Mouse (Mus musculus) left cerebral cortex, adult 9 months (tissue): Measurements from ENCODE around the gene Gm4737.
"Not testable (repeated sequence)": the region's sequence is repeated elsewhere in the genome, so short reads cannot be mapped to it uniquely, and the experiment has no call there.

Experiments used
- DNase-seq, 2 experiments: peaks; one replicate each; pipeline ENCODE4 v3.0.0; 2022; ENCODE audit warnings: low spot score in 2 of 2

The Gm4737 gene

DNA sequence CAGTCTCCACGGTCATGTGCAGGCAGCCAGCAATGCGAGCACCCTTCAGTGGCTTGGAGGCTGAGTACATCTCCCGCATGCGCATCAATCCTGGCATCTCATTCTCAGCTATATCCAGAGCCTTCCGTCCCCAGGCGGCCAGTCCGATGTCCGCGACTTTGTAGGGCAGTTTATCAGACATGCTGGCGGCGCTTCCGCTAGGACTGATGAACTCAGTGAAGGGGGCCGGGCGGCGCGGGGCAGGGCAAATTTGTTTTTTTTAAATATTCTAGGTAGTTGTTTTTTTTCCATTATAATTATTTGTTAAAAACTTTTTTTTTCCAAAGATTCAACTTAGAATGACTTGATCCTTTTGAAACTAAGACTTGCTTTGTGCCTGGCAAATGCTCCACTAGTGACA is at the start of gene Gm4737:
Gm4737 (minus strand) TSS at position 246 of the 400 bp plus-strand sequence.
- not testable (repeated sequence) for DNase-seq

GRCm38 (mm10) chr16:46195792-46196191 is 40.9 kb upstream of the Gm4737 start:
- no peak for DNase-seq

- DNase-seq = no peak
Observed at GRCm38 (mm10) chr16:46183096-46183495, 28.2 kb upstream of the Gm4737 start.

GRCm38 (mm10) chr16:46178121-46178801 is 23.4 kb upstream of the Gm4737 start:
- DNase-seq = no peak

DNA sequence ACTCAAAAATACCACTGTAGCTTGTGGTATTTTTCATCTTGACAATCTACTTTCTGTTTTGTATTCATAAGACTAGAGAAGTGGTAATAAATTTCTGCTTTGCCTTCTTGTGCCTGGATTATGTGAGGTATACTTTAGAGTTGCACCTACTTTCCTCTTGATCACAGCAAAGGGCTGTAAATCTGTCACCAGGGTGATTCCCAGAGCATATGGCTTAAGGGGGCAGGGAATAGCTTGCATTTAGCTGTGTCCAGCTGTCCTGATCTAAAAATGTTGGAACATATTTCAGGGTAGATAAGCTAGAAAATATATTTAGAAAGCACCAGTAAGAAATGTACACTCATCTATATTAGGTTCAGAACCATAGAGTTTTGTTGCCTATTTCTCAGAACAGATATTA is 18.2 kb upstream of the Gm4737 start:
- peak in 1 of 2 experiments; percentile 8 for DNase-seq

- DNase-seq = no peak
Observed at GRCm38 (mm10) chr16:46166971-46167370, 12.1 kb upstream of the Gm4737 start.

DNA sequence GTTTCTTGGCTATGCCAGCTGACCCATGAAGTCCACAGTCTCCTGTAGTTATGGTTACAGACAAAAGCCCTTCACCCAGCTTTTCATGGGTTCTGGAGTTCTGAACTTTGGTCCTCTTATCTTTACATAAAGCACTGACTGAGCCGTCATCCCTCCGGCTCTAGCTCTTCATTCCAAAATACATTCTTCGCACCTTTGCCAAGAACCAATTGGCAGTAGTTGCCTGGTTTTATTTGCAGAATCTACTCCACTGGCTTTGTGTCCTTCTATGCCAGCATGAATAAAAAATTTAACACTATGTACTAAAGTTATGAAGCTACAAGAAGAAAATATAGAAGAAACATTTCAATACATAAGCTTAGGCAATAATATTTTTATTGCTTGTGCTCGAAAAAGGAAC is 10.4 kb upstream of the Gm4737 start:
- DNase-seq = no peak

- peak in 1 of 2 experiments; percentile 23 for DNase-seq
Observed at GRCm38 (mm10) chr16:46151141-46151540, 3.7 kb downstream of the Gm4737 start.

DNA sequence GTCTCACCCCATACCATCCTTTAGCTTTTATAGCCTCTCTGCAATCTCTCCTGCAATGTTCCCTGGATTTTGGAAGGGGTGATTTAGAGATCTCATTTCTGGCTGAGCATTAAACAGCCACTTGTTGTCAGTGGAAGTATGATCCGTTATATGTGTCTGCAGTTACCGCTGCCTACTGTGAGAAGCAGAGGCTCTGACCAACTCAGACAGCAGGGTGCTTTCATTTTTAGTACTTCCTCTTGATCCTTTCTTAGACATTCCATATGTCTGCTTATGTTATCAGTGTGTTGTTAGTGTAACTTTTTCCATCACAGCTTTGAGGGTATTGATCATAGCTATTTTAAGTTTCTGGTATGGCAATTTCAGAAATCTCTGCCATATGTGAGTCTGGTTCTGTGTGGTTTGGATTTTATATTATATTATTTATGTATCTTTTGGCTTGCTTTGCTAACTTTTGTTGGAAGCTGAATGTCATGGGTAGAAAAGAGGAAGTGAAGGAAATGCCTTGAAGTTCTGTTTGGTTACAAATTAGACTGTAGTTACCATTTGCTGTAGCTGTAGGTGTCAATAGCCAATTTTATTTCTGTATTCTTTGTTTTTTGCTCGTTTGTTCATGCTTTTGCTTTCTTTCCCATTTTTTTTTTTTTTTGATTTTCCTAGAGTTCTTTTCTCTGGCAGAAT is 6.1 kb downstream of the Gm4737 start:
- DNase-seq = peak in 1 of 2 experiments; percentile 3

- no peak for DNase-seq
Observed at GRCm38 (mm10) chr16:46146962-46147361, 7.9 kb downstream of the Gm4737 start.

GRCm38 (mm10) chr16:46122238-46122637 is 32.6 kb downstream of the Gm4737 start:
- no peak for DNase-seq

DNA sequence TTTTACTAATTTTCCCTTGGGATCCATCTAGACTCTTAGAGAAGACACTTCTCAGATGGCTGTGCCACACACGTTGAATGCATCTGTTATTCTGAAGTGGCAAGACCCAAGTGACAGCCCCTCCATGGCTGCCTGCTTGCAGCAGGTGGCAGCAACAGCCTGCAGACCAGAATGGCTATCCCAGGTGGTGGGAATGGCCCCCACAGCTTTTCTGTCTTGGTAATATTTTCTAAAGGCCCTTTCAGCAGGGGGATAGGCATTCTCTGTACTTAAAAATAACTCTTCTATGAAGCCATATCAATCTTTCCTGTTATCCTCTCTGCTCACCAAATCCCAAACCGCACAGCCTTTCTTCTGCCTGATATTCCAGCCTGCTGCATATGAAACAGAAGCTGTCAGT is 33.5 kb downstream of the Gm4737 start:
- peak in 1 of 2 experiments; percentile 24 for DNase-seq

DNA sequence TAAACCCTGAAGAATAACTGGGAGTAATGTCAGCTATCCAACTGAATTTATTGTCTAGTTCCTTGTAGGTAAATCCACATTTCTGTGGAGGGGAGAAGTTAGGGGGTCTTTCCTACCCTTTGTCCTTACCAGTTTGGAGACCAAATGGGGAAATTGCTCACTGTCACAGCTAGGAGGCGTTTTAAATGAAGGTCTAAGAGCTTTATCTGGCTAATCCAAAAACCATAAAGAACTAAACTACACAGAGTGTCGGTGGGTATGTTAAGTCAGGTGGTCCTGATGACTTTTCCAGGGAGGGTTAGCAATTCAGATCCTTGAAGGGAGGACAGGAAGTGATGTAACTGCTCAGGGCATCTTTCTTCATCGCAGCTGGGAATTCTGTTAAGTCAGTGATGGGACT is 34.3 kb downstream of the Gm4737 start:
- no peak for DNase-seq

- DNase-seq = no peak
Observed at GRCm38 (mm10) chr16:46120020-46120419, 34.9 kb downstream of the Gm4737 start, which contains the start of gene Cd96. TSS of gene Cd96 (minus strand) at chr16:46120251.

- no peak for DNase-seq
Observed at GRCm38 (mm10) chr16:46117645-46118044, 37.2 kb downstream of the Gm4737 start.

- no peak for DNase-seq
Observed at GRCm38 (mm10) chr16:46114727-46115126, 40.1 kb downstream of the Gm4737 start.

DNA sequence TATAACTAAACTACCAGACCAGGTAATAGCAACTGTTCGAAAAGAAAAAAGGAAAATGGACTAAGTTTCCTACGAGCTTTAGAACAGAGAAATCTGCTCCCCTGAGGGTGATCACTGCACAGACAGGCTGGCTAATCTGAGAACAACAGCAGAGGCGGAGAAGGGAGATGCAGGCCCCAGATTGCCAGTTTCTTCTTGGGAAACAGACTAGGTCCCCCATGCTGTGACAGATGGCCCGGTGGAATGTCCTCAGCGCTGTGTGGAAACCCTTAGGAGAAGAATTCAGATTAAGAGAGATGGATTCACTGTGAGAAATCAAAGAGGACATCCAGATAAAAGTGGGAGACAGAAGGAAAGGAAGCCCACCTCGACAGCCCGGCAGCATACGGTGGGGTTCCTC is 45.3 kb downstream of the Gm4737 start:
- peak in 1 of 2 experiments; percentile 11 for DNase-seq

DNA sequence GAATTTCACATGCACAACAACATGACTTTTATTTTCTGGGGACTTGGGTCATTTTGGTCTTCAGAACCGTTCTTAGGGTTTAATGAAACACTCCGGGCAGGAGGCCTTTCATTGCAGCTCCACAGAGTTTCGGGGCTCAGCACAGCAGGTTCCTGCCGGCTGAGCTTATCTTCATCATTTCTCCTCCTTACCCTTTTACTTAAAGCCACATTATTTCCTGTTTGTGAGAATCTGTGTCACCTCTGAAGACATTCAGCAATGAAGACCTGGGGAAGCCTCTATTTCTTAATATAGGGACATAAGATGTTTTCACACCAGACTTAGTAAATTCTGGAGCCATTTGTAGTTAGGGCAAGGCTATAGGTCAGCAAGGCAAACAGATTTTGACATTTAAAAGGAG is 47.4 kb downstream of the Gm4737 start:
- DNase-seq = no peak

DNA sequence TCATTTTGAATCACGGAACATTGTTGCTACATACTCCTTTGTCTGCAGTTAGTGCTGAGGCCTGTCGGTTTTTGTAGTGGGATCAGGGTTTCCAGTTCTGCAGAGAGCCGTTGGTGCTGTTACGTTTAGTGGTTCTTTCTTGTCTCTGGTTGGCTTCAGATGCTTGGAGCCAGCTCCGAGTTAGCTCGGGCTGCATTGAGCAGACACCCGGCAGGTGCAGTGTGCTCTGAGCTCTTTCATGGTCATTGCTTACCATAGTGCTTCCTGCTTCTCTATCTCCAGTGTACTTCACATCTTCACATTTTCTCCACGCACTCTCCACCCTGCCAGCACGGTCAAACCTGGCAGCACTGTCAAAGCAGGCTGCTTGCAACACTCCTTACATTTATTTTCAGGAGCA is 50.4 kb downstream of the Gm4737 start:
- no peak for DNase-seq
